Mouse (Mus musculus): ENCODE data around the gene Wdfy3. TPM values are rescaled to one million over a fixed set of nuclear protein-coding genes. Genes with fewer than 3 reads are reported as not detected.
"Not testable (repeated sequence)": the region's sequence is repeated elsewhere in the genome, so short reads cannot be mapped to it uniquely, and the experiment has no call there.

The Wdfy3 gene
- total RNA-seq, 2 experiments from 2014 or later = 8.4 to 19.4 TPM

GRCm38 (mm10) chr5:101854100-101854499 lies 215.6 kb downstream of the Wdfy3 start:
- no peak for ATAC-seq (replicated peaks; ENCODE audit: low FRiP score, low TSS enrichment, poor library complexity, severe bottlenecking)

DNA sequence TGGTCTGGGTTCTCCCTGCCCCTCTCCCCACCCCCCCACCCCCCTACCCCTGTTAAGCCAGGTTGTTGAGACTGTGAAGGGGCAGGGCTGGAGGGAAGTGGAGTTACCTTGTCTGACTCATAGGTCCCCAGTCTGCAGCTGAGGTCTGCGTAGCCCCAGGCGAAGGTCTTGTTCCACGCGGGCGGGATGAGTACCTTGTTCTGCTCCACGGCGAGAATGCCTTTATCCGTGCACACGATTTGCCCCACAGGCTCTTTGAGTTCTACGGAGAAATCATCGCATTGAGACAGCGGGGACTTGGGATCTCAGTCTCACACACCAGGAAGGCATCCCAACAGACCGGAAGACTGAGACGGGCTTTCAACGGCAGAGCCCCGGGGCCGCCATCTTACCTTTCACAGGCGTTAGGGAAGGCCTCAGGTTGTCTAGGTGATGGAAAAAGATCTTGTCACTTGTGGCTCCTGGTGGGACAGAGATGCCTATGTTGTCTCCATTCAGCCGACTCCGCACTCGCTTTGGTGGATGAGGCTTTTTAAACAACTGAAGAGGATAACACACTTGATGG lies 217.5 kb downstream of the Wdfy3 start:
- no peak for ATAC-seq (replicated peaks; ENCODE audit: low FRiP score, low TSS enrichment, poor library complexity, severe bottlenecking)

GRCm38 (mm10) chr5:101851133-101851532 lies 218.6 kb downstream of the Wdfy3 start:
- ATAC-seq (replicated peaks; ENCODE audit: low FRiP score, low TSS enrichment, poor library complexity, severe bottlenecking) = peak; percentile 82

DNA sequence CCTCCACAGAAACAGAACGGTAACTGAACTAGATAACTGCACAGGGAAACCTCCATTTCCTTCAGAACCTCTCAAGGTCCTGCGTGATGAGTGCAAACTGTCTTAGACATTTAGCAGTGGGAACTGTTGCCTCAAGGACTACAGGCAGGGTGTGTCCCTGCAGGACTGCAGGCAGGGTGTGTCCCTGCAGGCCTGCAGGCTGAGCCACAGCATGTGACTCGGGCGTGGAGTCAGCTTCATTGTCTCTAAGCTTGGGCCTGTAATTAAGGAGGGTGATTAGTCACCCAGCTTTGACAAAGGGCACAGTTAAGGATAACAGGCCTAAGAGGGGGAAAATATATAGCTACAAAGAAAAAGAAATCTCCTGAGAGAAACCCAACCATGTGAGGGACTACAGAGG lies 222.0 kb downstream of the Wdfy3 start:
- peak; percentile 71 for ATAC-seq (replicated peaks; ENCODE audit: low FRiP score, low TSS enrichment, poor library complexity, severe bottlenecking)

GRCm38 (mm10) chr5:101847323-101847722 lies 222.4 kb downstream of the Wdfy3 start:
- ATAC-seq (replicated peaks; ENCODE audit: low FRiP score, low TSS enrichment, poor library complexity, severe bottlenecking) = no peak

GRCm38 (mm10) chr5:101845930-101846329 lies 223.8 kb downstream of the Wdfy3 start:
- ATAC-seq (replicated peaks; ENCODE audit: low FRiP score, low TSS enrichment, poor library complexity, severe bottlenecking) = no peak

DNA sequence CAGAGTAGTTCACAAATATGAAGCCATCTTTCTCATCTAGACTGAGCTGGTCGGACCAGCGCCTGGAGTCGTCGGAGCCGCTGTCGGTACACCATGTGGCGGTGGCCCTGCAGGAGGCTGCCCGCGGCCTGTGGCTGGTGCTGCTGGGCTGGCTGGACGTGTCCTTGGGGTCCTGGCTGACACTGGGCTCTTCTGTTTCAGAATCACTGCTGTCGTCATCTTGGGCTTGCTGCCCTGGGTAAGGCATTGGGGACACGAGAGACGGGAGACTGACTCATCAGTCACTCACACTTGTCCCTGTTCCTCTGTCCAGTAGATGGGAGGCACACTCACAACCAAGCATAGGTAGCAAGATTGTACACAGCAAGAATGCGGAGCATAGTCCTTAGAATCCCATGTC lies 224.7 kb downstream of the Wdfy3 start:
- no peak for ATAC-seq (replicated peaks; ENCODE audit: low FRiP score, low TSS enrichment, poor library complexity, severe bottlenecking)

DNA sequence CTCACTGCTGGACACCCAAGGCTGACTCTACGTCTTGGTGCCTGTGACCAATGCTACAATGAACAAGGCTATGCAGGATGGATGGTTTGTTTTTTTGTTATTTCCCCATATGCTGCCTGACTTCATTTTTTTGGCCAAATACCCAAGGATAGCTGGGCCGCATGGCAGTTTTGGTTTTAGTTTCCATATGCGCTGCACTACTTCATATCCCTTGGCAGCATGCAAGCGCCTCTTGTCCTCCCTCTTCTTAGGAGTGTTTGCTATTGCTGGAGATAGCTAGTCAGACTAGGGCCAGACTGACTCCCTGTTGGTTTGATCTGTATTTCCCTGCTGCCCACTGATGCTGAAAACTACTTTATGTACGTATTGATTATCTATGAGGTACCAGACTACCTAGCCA lies 229.2 kb downstream of the Wdfy3 start:
- ATAC-seq (replicated peaks; ENCODE audit: low FRiP score, low TSS enrichment, poor library complexity, severe bottlenecking) = no peak

DNA sequence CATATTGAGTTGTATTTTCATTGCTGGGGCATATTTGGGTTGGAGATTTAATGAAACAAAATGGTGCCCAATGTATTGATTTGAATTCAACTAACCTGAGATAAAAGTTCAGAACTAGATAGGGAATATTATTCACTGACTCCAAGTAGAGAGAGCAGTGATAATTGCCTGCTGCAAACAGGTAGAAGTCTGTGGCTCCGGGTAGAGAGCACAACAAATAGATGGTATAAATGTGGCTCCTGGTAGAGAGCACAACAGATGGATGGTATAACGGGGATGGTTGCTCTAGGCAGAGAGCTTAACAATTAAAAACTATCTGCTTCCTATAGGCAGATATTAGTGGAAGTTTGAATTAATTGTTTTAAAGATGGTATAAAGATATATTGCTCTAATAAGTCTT lies 232.1 kb downstream of the Wdfy3 start:
- ATAC-seq (replicated peaks; ENCODE audit: low FRiP score, low TSS enrichment, poor library complexity, severe bottlenecking) = not testable (repeated sequence)

DNA sequence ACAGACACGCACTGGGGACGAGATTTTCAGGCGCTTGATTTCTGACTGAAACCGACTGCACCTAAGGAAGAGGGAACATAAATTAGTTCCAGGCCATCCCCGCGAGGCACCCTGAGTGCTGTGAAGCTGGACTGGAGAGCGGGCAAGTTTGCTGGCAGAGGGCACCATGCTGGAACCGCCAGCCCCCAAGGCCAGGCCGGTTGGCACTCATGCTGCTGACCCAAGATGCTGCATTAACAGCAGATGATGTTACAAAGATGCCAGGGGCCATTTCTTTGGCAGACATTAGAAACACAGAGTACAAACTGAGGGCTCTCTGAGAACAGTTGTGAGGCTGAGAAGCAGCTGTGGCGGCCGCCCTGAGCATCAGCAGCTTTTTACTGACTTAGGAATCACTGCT lies 233.5 kb downstream of the Wdfy3 start:
- ATAC-seq (replicated peaks; ENCODE audit: low FRiP score, low TSS enrichment, poor library complexity, severe bottlenecking) = no peak

DNA sequence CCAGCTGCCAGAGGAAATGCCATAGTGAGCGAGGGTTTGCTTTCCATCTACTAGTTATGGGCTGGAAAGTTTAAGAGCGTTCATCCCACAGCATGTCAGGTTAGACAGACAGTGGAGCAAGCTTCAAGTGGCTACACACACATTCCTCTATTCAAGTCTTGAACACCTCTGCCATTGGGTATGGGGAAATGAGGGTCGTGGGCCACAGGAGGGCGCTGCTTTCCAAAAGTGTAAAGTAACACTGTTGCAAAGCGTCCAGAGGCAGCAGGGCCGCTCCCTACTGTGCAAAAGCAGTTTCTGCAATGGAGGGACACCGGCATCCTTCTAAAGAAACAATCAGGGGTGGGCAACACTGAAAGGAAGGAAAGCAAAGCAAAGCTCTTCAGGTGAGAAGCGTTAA lies 235.8 kb downstream of the Wdfy3 start:
- peak; percentile 72 for ATAC-seq (replicated peaks; ENCODE audit: low FRiP score, low TSS enrichment, poor library complexity, severe bottlenecking)

- ATAC-seq (replicated peaks; ENCODE audit: low FRiP score, low TSS enrichment, poor library complexity, severe bottlenecking) = no peak
Observed at GRCm38 (mm10) chr5:101832991-101833390, 236.7 kb downstream of the Wdfy3 start.

DNA sequence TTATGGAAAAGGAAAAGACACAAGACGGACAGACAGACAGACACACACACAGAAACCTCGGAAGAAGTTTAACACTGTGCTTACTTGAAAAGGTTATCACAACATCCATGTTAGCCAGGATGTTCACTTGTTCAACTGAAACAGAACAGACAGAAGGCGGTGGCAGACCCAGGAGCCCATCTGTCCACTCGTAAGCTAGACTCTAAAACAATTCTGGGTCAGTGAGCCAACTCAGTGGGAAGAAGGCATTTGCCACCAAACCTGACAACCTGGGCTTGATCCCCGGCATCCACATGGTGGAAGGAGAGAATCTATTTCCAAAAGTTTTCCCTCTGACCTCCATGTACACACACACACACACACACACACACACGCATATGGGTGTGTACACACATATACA lies 237.7 kb downstream of the Wdfy3 start:
- ATAC-seq (replicated peaks; ENCODE audit: low FRiP score, low TSS enrichment, poor library complexity, severe bottlenecking) = no peak

DNA sequence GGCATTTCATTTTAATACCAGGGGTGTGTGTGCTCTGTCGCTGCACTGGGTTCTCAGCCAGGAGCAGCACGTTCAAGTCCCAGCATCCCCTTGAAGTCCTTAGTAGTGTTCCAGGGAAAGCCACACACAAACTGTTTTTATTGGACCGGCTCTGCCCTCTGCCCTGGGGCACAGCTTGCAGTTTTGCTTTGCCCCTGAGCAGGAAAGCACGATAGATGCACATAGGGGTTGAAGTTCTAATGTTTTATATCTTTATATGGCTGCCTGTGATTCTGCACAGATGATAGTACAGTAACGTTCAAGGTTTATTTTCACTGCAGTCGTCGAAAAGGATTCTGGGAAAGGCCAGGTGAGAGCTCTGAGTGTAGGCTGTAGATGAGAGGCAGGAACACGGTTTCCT lies 239.5 kb downstream of the Wdfy3 start:
- ATAC-seq (replicated peaks; ENCODE audit: low FRiP score, low TSS enrichment, poor library complexity, severe bottlenecking) = no peak

DNA sequence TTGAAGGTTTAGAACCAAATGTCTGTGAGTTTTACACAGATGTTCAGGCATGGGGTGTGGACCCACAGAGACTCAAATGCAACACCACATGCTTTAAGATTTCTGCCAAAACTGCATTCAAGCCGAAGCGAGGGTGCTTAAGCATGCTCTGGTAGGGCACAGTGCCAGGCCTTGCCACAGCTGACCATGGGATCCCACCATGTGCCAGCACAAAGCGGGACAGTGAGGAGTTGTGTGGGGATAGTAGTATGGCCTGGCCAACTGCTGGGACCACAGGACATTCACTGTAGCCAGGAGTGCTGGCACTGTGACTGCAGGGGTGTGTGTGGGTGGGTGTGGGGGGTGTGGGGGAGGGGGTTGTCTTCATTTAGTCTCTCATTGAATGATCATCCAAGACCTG lies 240.8 kb downstream of the Wdfy3 start:
- no peak for ATAC-seq (replicated peaks; ENCODE audit: low FRiP score, low TSS enrichment, poor library complexity, severe bottlenecking)

GRCm38 (mm10) chr5:101827477-101827876 lies 242.2 kb downstream of the Wdfy3 start:
- no peak for ATAC-seq (replicated peaks; ENCODE audit: low FRiP score, low TSS enrichment, poor library complexity, severe bottlenecking)

- ATAC-seq (replicated peaks; ENCODE audit: low FRiP score, low TSS enrichment, poor library complexity, severe bottlenecking) = peak; percentile 91
Observed at GRCm38 (mm10) chr5:101826531-101826970, 243.2 kb downstream of the Wdfy3 start.

GRCm38 (mm10) chr5:101825111-101825911 lies 244.4 kb downstream of the Wdfy3 start:
- ATAC-seq (replicated peaks; ENCODE audit: low FRiP score, low TSS enrichment, poor library complexity, severe bottlenecking) = peak; percentile 72

DNA sequence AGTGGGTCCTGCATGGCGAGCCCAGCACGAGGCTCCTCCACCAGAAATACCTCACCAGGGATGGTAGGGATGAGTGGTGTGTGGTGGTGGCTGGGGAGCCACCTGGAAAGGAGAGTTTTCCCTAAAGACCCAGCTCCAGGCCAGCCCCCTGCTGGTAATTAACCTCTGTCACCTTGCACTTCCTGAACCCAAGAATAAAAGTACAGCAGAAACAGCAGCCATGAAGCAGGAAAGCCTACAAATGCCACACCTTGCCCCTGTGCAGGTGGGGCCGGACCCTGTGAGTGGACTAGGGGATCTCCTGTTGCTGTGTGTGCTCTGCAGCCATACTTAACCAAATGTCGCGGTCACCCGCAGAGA lies 247.4 kb downstream of the Wdfy3 start:
- no peak for ATAC-seq (replicated peaks; ENCODE audit: low FRiP score, low TSS enrichment, poor library complexity, severe bottlenecking)

DNA sequence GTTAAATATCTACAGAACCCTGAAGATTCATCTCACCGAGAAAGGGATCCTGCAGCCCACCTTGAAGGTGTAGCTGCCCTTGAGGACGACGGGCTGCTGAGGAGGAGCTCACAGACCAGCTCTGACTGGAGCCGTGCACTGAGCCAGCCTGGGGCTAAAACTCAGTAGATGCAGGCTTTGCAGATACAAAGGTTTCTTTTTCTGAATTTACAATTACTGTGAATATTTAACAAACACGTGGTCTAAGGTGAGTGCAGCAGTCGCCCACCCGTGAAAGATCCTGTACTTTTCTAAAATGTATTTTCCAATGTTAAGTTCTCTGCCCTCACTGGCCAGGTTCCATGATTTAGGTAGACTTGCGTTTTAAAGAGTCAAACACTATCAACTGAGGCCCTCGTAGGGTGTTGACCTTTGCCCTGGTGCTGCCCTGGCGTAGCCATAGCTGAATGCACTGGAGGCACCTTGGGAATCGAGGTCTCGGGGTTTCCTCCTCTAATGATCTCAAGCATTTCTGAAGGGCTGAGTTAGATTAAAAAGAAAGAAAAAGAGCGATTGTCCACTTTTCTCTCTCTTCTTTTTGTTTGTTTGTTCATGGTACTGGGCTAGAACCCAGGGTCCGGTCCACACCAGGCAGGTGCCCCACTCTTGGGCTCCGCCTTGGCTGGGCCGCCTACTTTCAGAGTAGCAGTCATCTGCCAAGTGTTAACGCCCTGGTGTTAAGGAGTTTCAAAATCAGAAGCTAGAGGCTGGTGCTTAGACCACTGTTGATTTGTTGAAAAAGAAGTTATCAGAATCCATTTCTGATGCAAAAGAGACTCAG lies 248.0 kb downstream of the Wdfy3 start:
- no peak for ATAC-seq (replicated peaks; ENCODE audit: low FRiP score, low TSS enrichment, poor library complexity, severe bottlenecking)

All from megakaryocyte-erythroid progenitor cell, adult 5-6 weeks (primary cell).